Mouse (Mus musculus) forebrain, embryonic 13.5 days (tissue): ENCODE measurements around the gene Pdhb. TPM values are rescaled to one million over a fixed set of nuclear protein-coding genes. Genes with fewer than 3 reads are reported as not detected.

ENCODE experiments used
- ATAC-seq: fragments of 200-750 bp; cut with Nextera tagmentation; 2 replicates; pipeline ENCODE4 v1.8.0; 2017
- H3K27ac ChIP-seq: fragments of 300-500 bp; sonication (generic); 2 replicates; pipeline ENCODE4 v1.5.1; 2015; ENCODE audit warnings: inconsistent platforms, mild to moderate bottlenecking, moderate library complexity
- H3K27me3 ChIP-seq: fragments of 300-500 bp; sonication (generic); 2 replicates; pipeline ENCODE4 v1.6.1; 2015; ENCODE audit warnings: mild to moderate bottlenecking, inconsistent platforms
- H3K36me3 ChIP-seq: fragments of 300-500 bp; sonication (generic); 2 replicates; pipeline ENCODE4 v1.6.1; 2015; ENCODE audit warnings: mild to moderate bottlenecking, inconsistent platforms; ENCODE audit not compliant: poor library complexity, severe bottlenecking
- H3K4me1 ChIP-seq: fragments of 300-500 bp; sonication (generic); 2 replicates; pipeline ENCODE4 v1.6.1; 2015; ENCODE audit warnings: inconsistent platforms
- H3K4me2 ChIP-seq: fragments of 300-500 bp; sonication (generic); 2 replicates; pipeline ENCODE4 v1.6.1; 2015; ENCODE audit warnings: inconsistent platforms, mild to moderate bottlenecking, moderate library complexity
- H3K4me3 ChIP-seq: fragments of 300-500 bp; sonication (generic); 2 replicates; pipeline ENCODE4 v1.5.1; 2015; ENCODE audit warnings: mild to moderate bottlenecking, inconsistent platforms
- H3K9ac ChIP-seq: fragments of 300-500 bp; sonication (generic); 2 replicates; pipeline ENCODE4 v1.6.1; 2015; ENCODE audit warnings: mild to moderate bottlenecking, inconsistent platforms
- H3K9me3 ChIP-seq: fragments of 300-500 bp; sonication (generic); replicated peaks from 2 replicates; pipeline ENCODE4 v1.6.1; 2016; ENCODE audit warnings: inconsistent platforms
- WGBS: fragments of 180-500 bp; shearing (Covaris S2); methylation state at CpG from one replicate; pipeline ENCODE4 v1.1.7; 2015; 5-methylcytosine and 5-hydroxymethylcytosine counted together
- polyA plus RNA-seq: library from polyadenylated mRNA; unstranded; fragments of >200 nt; fragmentation: Nextera tagmentation; extraction: Ambion mirVana; gene quantifications from 2 replicates; pipeline ENCODE4 v1.2.1, GENCODE M21; 2015

Gene Pdhb
- polyA plus RNA-seq, 1 experiment from 2014 or later: 247 TPM

GRCm38 (mm10) chr14:8212996-8213395, 40.2 kb upstream of the Pdhb start:
- ATAC-seq: no peak
- Histone ChIP-seq H3K27me3 (peaks cover 9% of the 10 kb centered on the region), H3K27ac (no peak overlapping the region), H3K9ac (no peak overlapping the region), H3K36me3 (no peaks in the 10 kb centered on the region), H3K4me3 (no peak overlapping the region), H3K4me2 (no peak overlapping the region), H3K9me3 (no peaks in the 10 kb centered on the region), H3K4me1 (peaks cover 29% of the 10 kb centered on the region)
- WGBS: 81% methylated on average over 2 of the region's 2 CpGs

- no peak for ATAC-seq
- Histone ChIP-seq H3K27me3 (no peaks in the 10 kb centered on the region), H3K4me1 (peaks cover 19% of the 10 kb centered on the region), H3K4me3 (no peak overlapping the region), H3K4me2 (no peak overlapping the region), H3K9ac (no peak overlapping the region), H3K9me3 (no peaks in the 10 kb centered on the region), H3K27ac (no peak overlapping the region), H3K36me3 (no peaks in the 10 kb centered on the region)
- WGBS: 88% methylated on average over 2 of the region's 2 CpGs
Observed at GRCm38 (mm10) chr14:8209896-8210295, 37.1 kb upstream of the Pdhb start.

- no peak overlapping the region for H3K9ac ChIP-seq
- H3K36me3 ChIP-seq: no peaks in the 10 kb centered on the region
- H3K9me3 ChIP-seq: no peaks in the 10 kb centered on the region
- ATAC-seq: peak; percentile 47; the same call in 1 of the 2 replicates
- no peak overlapping the region for H3K4me2 ChIP-seq
- WGBS: 56% methylated on average over 3 of the region's 3 CpGs
- H3K4me1 ChIP-seq: peaks cover 15% of the 10 kb centered on the region
- H3K4me3 ChIP-seq: no peak overlapping the region
- H3K27ac ChIP-seq: peak overlapping the region; percentile 16; the same call in 1 of the 2 replicates
- no peaks in the 10 kb centered on the region for H3K27me3 ChIP-seq
Observed at GRCm38 (mm10) chr14:8208876-8209275, 36.1 kb upstream of the Pdhb start.

GRCm38 (mm10) chr14:8207543-8207942, 34.7 kb upstream of the Pdhb start:
- Histone ChIP-seq H3K4me2 (no peak overlapping the region), H3K9ac (no peak overlapping the region), H3K27me3 (no peaks in the 10 kb centered on the region), H3K9me3 (no peaks in the 10 kb centered on the region), H3K4me3 (no peak overlapping the region), H3K27ac (peak overlapping the region; percentile 54), H3K4me1 (peaks cover 15% of the 10 kb centered on the region), H3K36me3 (no peaks in the 10 kb centered on the region)
- WGBS: 45% methylated on average over 5 of the region's 5 CpGs
- ATAC-seq: peak; percentile 54; the same call in 1 of the 2 replicates

GRCm38 (mm10) chr14:8207105-8207504, 34.3 kb upstream of the Pdhb start:
- Histone ChIP-seq H3K4me1 (peaks cover 15% of the 10 kb centered on the region), H3K4me2 (no peak overlapping the region), H3K9me3 (no peaks in the 10 kb centered on the region), H3K4me3 (no peak overlapping the region), H3K27me3 (no peaks in the 10 kb centered on the region), H3K9ac (no peak overlapping the region), H3K36me3 (no peaks in the 10 kb centered on the region), H3K27ac (peak overlapping the region; percentile 54)
- ATAC-seq: peak; percentile 70
- 16% methylated on average over 5 of the region's 5 CpGs for WGBS

- Histone ChIP-seq H3K9ac (no peak overlapping the region), H3K36me3 (no peaks in the 10 kb centered on the region), H3K27me3 (no peaks in the 10 kb centered on the region), H3K4me3 (no peak overlapping the region), H3K9me3 (no peaks in the 10 kb centered on the region), H3K4me1 (peaks cover 15% of the 10 kb centered on the region), H3K4me2 (no peak overlapping the region), H3K27ac (no peak overlapping the region)
- no peak for ATAC-seq
- WGBS: 58% methylated on average over 9 of the region's 9 CpGs
Observed at GRCm38 (mm10) chr14:8206179-8206910, 33.5 kb upstream of the Pdhb start.

GRCm38 (mm10) chr14:8201715-8202114, 28.9 kb upstream of the Pdhb start:
- 72% methylated on average over 3 of the region's 3 CpGs for WGBS
- no peaks in the 10 kb centered on the region for H3K9me3 ChIP-seq
- H3K4me2 ChIP-seq: no peak overlapping the region
- no peak overlapping the region for H3K4me3 ChIP-seq
- no peak overlapping the region for H3K27ac ChIP-seq
- no peaks in the 10 kb centered on the region for H3K27me3 ChIP-seq
- no peak overlapping the region for H3K9ac ChIP-seq
- no peak for ATAC-seq
- H3K36me3 ChIP-seq: no peaks in the 10 kb centered on the region
- peaks cover 12% of the 10 kb centered on the region; the same call in 1 of the 2 replicates for H3K4me1 ChIP-seq

- Histone ChIP-seq H3K27ac (no peak overlapping the region), H3K9me3 (no peaks in the 10 kb centered on the region), H3K27me3 (no peaks in the 10 kb centered on the region), H3K4me1 (0 out of 2 replicates have a peak, but pooled peaks cover 7% of the 10 kb centered on the region), H3K36me3 (no peaks in the 10 kb centered on the region), H3K4me2 (no peak overlapping the region), H3K9ac (no peak overlapping the region), H3K4me3 (no peak overlapping the region)
- no peak for ATAC-seq
- WGBS: 80% methylated on average over 5 of the region's 5 CpGs
Observed at GRCm38 (mm10) chr14:8200769-8201168, 27.9 kb upstream of the Pdhb start.

- ATAC-seq: no peak
- 92% methylated on average over 6 of the region's 6 CpGs for WGBS
- Histone ChIP-seq H3K9ac (no peak overlapping the region), H3K4me3 (no peak overlapping the region), H3K36me3 (no peaks in the 10 kb centered on the region), H3K4me1 (no peaks in the 10 kb centered on the region), H3K4me2 (no peak overlapping the region), H3K27ac (no peak overlapping the region), H3K27me3 (no peaks in the 10 kb centered on the region), H3K9me3 (no peaks in the 10 kb centered on the region)
Observed at GRCm38 (mm10) chr14:8192727-8193126, 19.9 kb upstream of the Pdhb start.

GRCm38 (mm10) chr14:8191331-8191965, 18.6 kb upstream of the Pdhb start:
- H3K27ac ChIP-seq: no peak overlapping the region
- H3K9ac ChIP-seq: no peak overlapping the region
- no peaks in the 10 kb centered on the region for H3K9me3 ChIP-seq
- H3K4me1 ChIP-seq: no peaks in the 10 kb centered on the region
- H3K27me3 ChIP-seq: no peaks in the 10 kb centered on the region
- H3K4me3 ChIP-seq: no peak overlapping the region
- WGBS: 82% methylated on average over 12 of the region's 12 CpGs
- no peaks in the 10 kb centered on the region for H3K36me3 ChIP-seq
- no peak overlapping the region for H3K4me2 ChIP-seq
- ATAC-seq: no peak

- Histone ChIP-seq H3K9ac (no peak overlapping the region), H3K4me1 (no peaks in the 10 kb centered on the region), H3K9me3 (no peaks in the 10 kb centered on the region), H3K27me3 (no peaks in the 10 kb centered on the region), H3K4me2 (no peak overlapping the region), H3K27ac (no peak overlapping the region), H3K4me3 (no peak overlapping the region), H3K36me3 (no peaks in the 10 kb centered on the region)
- no peak for ATAC-seq
- 93% methylated on average over 3 of the region's 3 CpGs for WGBS
Observed at GRCm38 (mm10) chr14:8190556-8190955, 17.7 kb upstream of the Pdhb start.

- no peak overlapping the region for H3K4me2 ChIP-seq
- WGBS: 87% methylated on average over 6 of the region's 6 CpGs
- ATAC-seq: no peak
- H3K27me3 ChIP-seq: no peaks in the 10 kb centered on the region
- H3K4me3 ChIP-seq: no peak overlapping the region
- H3K9me3 ChIP-seq: no peaks in the 10 kb centered on the region
- no peak overlapping the region for H3K9ac ChIP-seq
- no peaks in the 10 kb centered on the region for H3K36me3 ChIP-seq
- H3K4me1 ChIP-seq: no peaks in the 10 kb centered on the region
- H3K27ac ChIP-seq: no peak overlapping the region
Observed at GRCm38 (mm10) chr14:8186278-8187045, 13.6 kb upstream of the Pdhb start.
